Mouse (Mus musculus) bone marrow macrophage, adult 2 months (primary cell): Measurements from ENCODE around the gene Pik3cd. TPM values are rescaled to one million over a fixed set of nuclear protein-coding genes. Genes with fewer than 3 reads are reported as not detected.

Experiments used
- H3K27ac ChIP-seq: 2 replicates; pipeline ENCODE4 v1.5.1; 2012; ENCODE audit warnings: low read depth, low read length; ENCODE audit not compliant: insufficient read depth
- H3K4me1 ChIP-seq: 2 replicates; pipeline ENCODE4 v1.6.1; 2012; ENCODE audit warnings: low read length; ENCODE audit not compliant: control insufficient read depth, insufficient read depth
- H3K4me3 ChIP-seq: 2 replicates; pipeline ENCODE4 v1.5.1; 2012; ENCODE audit warnings: mild to moderate bottlenecking, low read length, moderate library complexity; ENCODE audit not compliant: insufficient read depth
- CTCF ChIP-seq: IDR thresholded peaks from 2 replicates; pipeline ENCODE4 v1.5.1; 2012; ENCODE audit warnings: low read depth, mild to moderate bottlenecking, low read length, moderate library complexity
- POLR2A ChIP-seq: IDR thresholded peaks from 2 replicates; pipeline ENCODE4 v1.6.1; 2012; ENCODE audit warnings: mild to moderate bottlenecking, low read depth, low read length, borderline replicate concordance
- polyA plus RNA-seq: library from polyadenylated mRNA; stranded (reverse); fragments of >200 nt; gene quantifications from 2 replicates; pipeline ENCODE4 v1.2.4, GENCODE M21; 2012; ENCODE audit not compliant: missing spikeins, insufficient read depth, insufficient read length

The Pik3cd gene
- polyA plus RNA-seq, 1 experiment = 91.4 TPM

- TF ChIP-seq CTCF (no peak), POLR2A (no peak)
- no peak overlapping the region for H3K27ac ChIP-seq
- H3K4me1 ChIP-seq = peaks cover 13% of the 10 kb centered on the region
- H3K4me3 ChIP-seq = peak overlapping the region; percentile 79
Observed at GRCm38 (mm10) chr4:149736581-149736980, 34.2 kb upstream of the Pik3cd start.

GRCm38 (mm10) chr4:149735624-149736250 is 33.4 kb upstream of the Pik3cd start:
- H3K4me3 ChIP-seq = no peak overlapping the region
- H3K4me1 ChIP-seq = peaks cover 13% of the 10 kb centered on the region
- no peak overlapping the region for H3K27ac ChIP-seq
- TF ChIP-seq POLR2A (no peak), CTCF (no peak)

- TF ChIP-seq POLR2A (no peak), CTCF (no peak)
- no peak overlapping the region for H3K4me3 ChIP-seq
- no peak overlapping the region for H3K27ac ChIP-seq
- H3K4me1 ChIP-seq = peaks cover 13% of the 10 kb centered on the region
Observed at GRCm38 (mm10) chr4:149734730-149735475, 32.5 kb upstream of the Pik3cd start.

GRCm38 (mm10) chr4:149734246-149734645 is 31.9 kb upstream of the Pik3cd start:
- Histone ChIP-seq H3K27ac (no peak overlapping the region), H3K4me3 (no peak overlapping the region), H3K4me1 (peaks cover 13% of the 10 kb centered on the region)
- TF ChIP-seq POLR2A (no peak), CTCF (no peak)

GRCm38 (mm10) chr4:149733748-149734147 is 31.4 kb upstream of the Pik3cd start:
- peaks cover 13% of the 10 kb centered on the region for H3K4me1 ChIP-seq
- no peak overlapping the region for H3K4me3 ChIP-seq
- no peak overlapping the region for H3K27ac ChIP-seq
- TF ChIP-seq POLR2A = no peak
- no peak for TF ChIP-seq CTCF

GRCm38 (mm10) chr4:149732800-149733199 is 30.4 kb upstream of the Pik3cd start:
- no peak overlapping the region for H3K4me3 ChIP-seq
- no peak for TF ChIP-seq CTCF
- TF ChIP-seq POLR2A = no peak
- peaks cover 13% of the 10 kb centered on the region for H3K4me1 ChIP-seq
- H3K27ac ChIP-seq = no peak overlapping the region

GRCm38 (mm10) chr4:149732313-149732712 is 29.9 kb upstream of the Pik3cd start:
- H3K4me1 ChIP-seq = peaks cover 13% of the 10 kb centered on the region
- TF ChIP-seq POLR2A = no peak
- TF ChIP-seq CTCF = no peak
- H3K4me3 ChIP-seq = no peak overlapping the region
- no peak overlapping the region for H3K27ac ChIP-seq

GRCm38 (mm10) chr4:149730827-149731226 is 28.5 kb upstream of the Pik3cd start:
- TF ChIP-seq CTCF = no peak
- TF ChIP-seq POLR2A = no peak
- no peak overlapping the region for H3K4me3 ChIP-seq

GRCm38 (mm10) chr4:149728810-149729209 is 26.4 kb upstream of the Pik3cd start:
- Histone ChIP-seq H3K4me3 (no peak overlapping the region), H3K27ac (no peak overlapping the region), H3K4me1 (no peaks in the 10 kb centered on the region)
- TF ChIP-seq CTCF (no peak), POLR2A (no peak)

More at GRCm38 (mm10) chr4:149730827-149731226, 28.5 kb upstream of the Pik3cd start:
- Histone ChIP-seq H3K4me1 (peaks cover 4% of the 10 kb centered on the region; the same call in 1 of the 2 replicates), H3K27ac (no peak overlapping the region)

GRCm38 (mm10) chr4:149727636-149728035 is 25.3 kb upstream of the Pik3cd start:
- Histone ChIP-seq H3K4me3 (no peak overlapping the region), H3K4me1 (no peaks in the 10 kb centered on the region), H3K27ac (no peak overlapping the region)
- TF ChIP-seq POLR2A (no peak), CTCF (no peak)
